Comparison of ENCODE assay signal across 21 mouse cellular contexts in genomic region chr1:140381093-140381492, GRCm38 (mm10).
"Had no signal": no experiment of that assay in that cellular context is flagged by ENCODE, and none has a peak within 500 bp of the region (broad histone marks: within the 10 kb centered on the region; RNA-seq: fewer than 3 reads in every experiment).

No protein-coding gene starts in this region.

- H3K4me1 ChIP-seq: limb, embryonic 10.5 days; limb, embryonic 13.5 days; liver, embryonic 15.5 days; megakaryocyte, embryonic 14.5 days; neural tube, embryonic 13.5 days; stomach, embryonic 15.5 days had no signal

- H3K27ac ChIP-seq: kidney, postnatal 0 days; layer of hippocampus, adult 2 months; limb, embryonic 10.5 days; limb, embryonic 13.5 days; liver, embryonic 15.5 days; midbrain, embryonic 10.5 days; midbrain, embryonic 13.5 days; neural tube, embryonic 13.5 days; stomach, embryonic 15.5 days had no signal

- ATAC-seq: midbrain, embryonic 13.5 days; midbrain, embryonic 16.5 days had no signal

- H3K36me3 ChIP-seq: limb, embryonic 10.5 days; limb, embryonic 13.5 days; liver, embryonic 15.5 days; midbrain, embryonic 10.5 days; midbrain, embryonic 13.5 days; neural tube, embryonic 13.5 days; stomach, embryonic 15.5 days had no signal

- H3K9me3 ChIP-seq: limb, embryonic 10.5 days; limb, embryonic 13.5 days; liver, embryonic 15.5 days; megakaryocyte, embryonic 14.5 days; midbrain, embryonic 10.5 days; midbrain, embryonic 13.5 days; neural tube, embryonic 13.5 days; stomach, embryonic 15.5 days had no signal

- H3K27me3 ChIP-seq: limb, embryonic 13.5 days; liver, embryonic 15.5 days; megakaryocyte, embryonic 14.5 days; midbrain, embryonic 13.5 days; neural tube, embryonic 13.5 days; stomach, embryonic 15.5 days had no signal

- H3K9ac ChIP-seq: limb, embryonic 13.5 days; liver, embryonic 15.5 days; midbrain, embryonic 13.5 days; neural tube, embryonic 13.5 days; stomach, embryonic 15.5 days had no signal

- H3K4me2 ChIP-seq: limb, embryonic 13.5 days; liver, embryonic 15.5 days; midbrain, embryonic 13.5 days; neural tube, embryonic 13.5 days; stomach, embryonic 15.5 days had no signal

- H3K4me3 ChIP-seq: layer of hippocampus, adult 2 months; limb, embryonic 10.5 days; limb, embryonic 13.5 days; liver, embryonic 15.5 days; megakaryocyte, embryonic 14.5 days; midbrain, embryonic 10.5 days; midbrain, embryonic 13.5 days; myocyte; neural tube, embryonic 13.5 days; stomach, embryonic 15.5 days had no signal

- DNase-seq: kidney, postnatal 25 days; layer of hippocampus, adult 9-11 months; liver; lung, adult 2 months; lung, postnatal 14 days; retina, postnatal 1 day; right cerebral cortex, postnatal 25 days; spleen, adult 18-20 months; thymus, postnatal 36 days had no signal
